Mouse (Mus musculus) CH12.LX (cell line): ENCODE data around the gene Rhbdl1. TPM values are rescaled to one million over a fixed set of nuclear protein-coding genes. Genes with fewer than 3 reads are reported as not detected.

ENCODE experiments used
- DNase-seq: peaks from one replicate; pipeline ENCODE4 v3.0.0-alpha.2; 2013; ENCODE audit errors: extremely low read depth
- H3K27ac ChIP-seq: 2 replicates; pipeline ENCODE4 v1.5.1; 2012; ENCODE audit warnings: low read depth, mild to moderate bottlenecking, control low read depth, moderate library complexity; ENCODE audit not compliant: insufficient read depth
- H3K27me3 ChIP-seq: replicated peaks from 2 replicates; pipeline ENCODE3; 2012; ENCODE audit warnings: inconsistent platforms
- H3K36me3 ChIP-seq, 2 experiments: replicated peaks in 1 of 2; 2 replicates each; pipeline versions ENCODE3 to v1.6.1; 2012; ENCODE audit warnings: inconsistent platforms in 1 of 2, low read length in 1 of 2, mild to moderate bottlenecking in 1 of 2, mixed read lengths in 1 of 2, moderate library complexity in 1 of 2; ENCODE audit not compliant: control insufficient read depth in 1 of 2, insufficient read depth in 1 of 2
- H3K4me1 ChIP-seq, 2 experiments: 2 replicates each; pipeline ENCODE4 v1.6.1; 2012; ENCODE audit warnings: inconsistent platforms in 1 of 2, moderate library complexity in 1 of 2; ENCODE audit not compliant: insufficient read depth in 2 of 2, control insufficient read depth in 1 of 2
- H3K4me2 ChIP-seq: 2 replicates; pipeline ENCODE4 v1.6.1; 2012; ENCODE audit warnings: low read depth, mild to moderate bottlenecking, control low read depth; ENCODE audit not compliant: poor library complexity, insufficient read depth, severe bottlenecking
- H3K4me3 ChIP-seq, 3 experiments: fragments of 150-350 bp in 1 of 3; sonication (generic) in 1 of 3; replicated peaks in 1 of 3; 2 replicates each; pipeline versions ENCODE3 to v1.5.1; 2011 to 2012; ENCODE audit warnings: low read depth in 2 of 3, low read length in 2 of 3, mild to moderate bottlenecking in 2 of 3, moderate library complexity in 2 of 3, control low read depth in 1 of 3, improper control_type of control experiment in 1 of 3, inconsistent platforms in 1 of 3, mixed read lengths in 1 of 3; ENCODE audit not compliant: poor library complexity in 1 of 3
- H3K79me2 ChIP-seq: replicated peaks from 2 replicates; pipeline ENCODE4 v1.6.1; 2012; ENCODE audit warnings: mild to moderate bottlenecking, moderate library complexity; ENCODE audit not compliant: control insufficient read depth, poor library complexity, insufficient read depth, severe bottlenecking; ENCODE audit errors: extremely low read depth
- H3K9ac ChIP-seq: 2 replicates; pipeline ENCODE4 v1.6.1; 2012; ENCODE audit warnings: low read depth, mild to moderate bottlenecking, control low read depth, moderate library complexity; ENCODE audit not compliant: insufficient read depth
- H3K9me3 ChIP-seq: replicated peaks from 2 replicates; pipeline ENCODE3; 2012; ENCODE audit warnings: low read length, inconsistent platforms, mixed read lengths
- BHLHE40 ChIP-seq: IDR thresholded peaks from 2 replicates; pipeline ENCODE4 v1.6.1; 2011; ENCODE audit warnings: mild to moderate bottlenecking, low read depth, low read length, improper control_type of control experiment
- CHD2 ChIP-seq: IDR thresholded peaks from 2 replicates; pipeline ENCODE4 v1.6.1; 2011; ENCODE audit warnings: low read length, improper control_type of control experiment
- CTCF ChIP-seq, 2 experiments: IDR thresholded peaks in 1 of 2; conservative IDR thresholded peaks in 1 of 2; 2 replicates each; pipeline ENCODE4 v1.5.1; 2011 to 2012; ENCODE audit warnings: low read depth in 2 of 2, low read length in 2 of 2, improper control_type of control experiment in 1 of 2, inconsistent platforms in 1 of 2, mild to moderate bottlenecking in 1 of 2, moderate library complexity in 1 of 2
- GABPA ChIP-seq: IDR thresholded peaks from 2 replicates; pipeline ENCODE4 v1.6.1; 2012; ENCODE audit warnings: low read depth, low read length, improper control_type of control experiment, inconsistent platforms; ENCODE audit not compliant: insufficient replicate concordance
- JUN ChIP-seq: IDR thresholded peaks from 2 replicates; pipeline ENCODE4 v1.6.1; 2011; ENCODE audit warnings: low read depth, mild to moderate bottlenecking, low read length, improper control_type of control experiment, moderate library complexity; ENCODE audit not compliant: insufficient read depth
- JUND ChIP-seq: conservative IDR thresholded peaks from 2 replicates; pipeline ENCODE4 v1.6.1; 2011; ENCODE audit warnings: low read depth, low read length, improper control_type of control experiment
- MAFK ChIP-seq: IDR thresholded peaks from 2 replicates; pipeline ENCODE4 v1.6.1; 2011; ENCODE audit warnings: low read length, improper control_type of control experiment; ENCODE audit not compliant: insufficient replicate concordance
- MAZ ChIP-seq: IDR thresholded peaks from 2 replicates; pipeline ENCODE4 v1.6.1; 2012; ENCODE audit warnings: low read depth, mild to moderate bottlenecking, inconsistent platforms, low read length, improper control_type of control experiment, moderate library complexity
- MXI1 ChIP-seq: IDR thresholded peaks from 2 replicates; pipeline ENCODE4 v1.6.1; 2011; ENCODE audit warnings: mild to moderate bottlenecking, low read depth, low read length, improper control_type of control experiment
- MYC ChIP-seq: IDR thresholded peaks from 2 replicates; pipeline ENCODE4 v1.6.1; 2011; ENCODE audit warnings: low read depth, mild to moderate bottlenecking, improper control_type of control experiment, low read length
- NELFE ChIP-seq: IDR thresholded peaks from 2 replicates; pipeline ENCODE4 v1.6.1; 2011; ENCODE audit warnings: low read depth, low read length, improper control_type of control experiment
- PAX5 ChIP-seq: IDR thresholded peaks from 2 replicates; pipeline ENCODE4 v1.6.1; 2012; ENCODE audit warnings: low read length, inconsistent platforms, mixed read lengths
- POLR2A ChIP-seq: IDR thresholded peaks from 2 replicates; pipeline ENCODE4 v1.6.1; 2011; ENCODE audit warnings: low read depth, mild to moderate bottlenecking, improper control_type of control experiment, low read length
- POLR2AphosphoS2 ChIP-seq: IDR thresholded peaks from 2 replicates; pipeline ENCODE4 v1.6.1; 2011; ENCODE audit warnings: low read depth, low read length, improper control_type of control experiment
- RAD21 ChIP-seq: IDR thresholded peaks from 2 replicates; pipeline ENCODE4 v1.6.1; 2011; ENCODE audit warnings: low read depth, mild to moderate bottlenecking, low read length, improper control_type of control experiment, moderate library complexity
- RCOR1 ChIP-seq: conservative IDR thresholded peaks from 2 replicates; pipeline ENCODE4 v1.6.1; 2012; ENCODE audit warnings: low read depth, mild to moderate bottlenecking, inconsistent platforms, low read length, improper control_type of control experiment
- TBP ChIP-seq: conservative IDR thresholded peaks from 2 replicates; pipeline ENCODE4 v1.6.1; 2011; ENCODE audit warnings: low read depth, low read length, improper control_type of control experiment
- UBTF ChIP-seq: IDR thresholded peaks from 2 replicates; pipeline ENCODE4 v1.6.1; 2012; ENCODE audit warnings: low read depth, mild to moderate bottlenecking, inconsistent platforms, low read length, improper control_type of control experiment, moderate library complexity
- USF1 ChIP-seq: IDR thresholded peaks from 2 replicates; pipeline ENCODE4 v1.6.1; 2014; ENCODE audit warnings: low read depth, mild to moderate bottlenecking, inconsistent platforms, low read length, improper control_type of control experiment
- ZC3H11A ChIP-seq: IDR thresholded peaks from 2 replicates; pipeline ENCODE4 v1.6.1; 2012; ENCODE audit warnings: low read depth, mild to moderate bottlenecking, inconsistent platforms, low read length, improper control_type of control experiment
- ZKSCAN1 ChIP-seq: IDR thresholded peaks from 2 replicates; pipeline ENCODE4 v1.6.1; 2012; ENCODE audit warnings: low read depth, inconsistent platforms, low read length, improper control_type of control experiment, borderline replicate concordance
- ZMIZ1 ChIP-seq: IDR thresholded peaks from 2 replicates; pipeline ENCODE4 v1.6.1; 2012; ENCODE audit warnings: low read depth, mild to moderate bottlenecking, inconsistent platforms, low read length, improper control_type of control experiment
- dilution Hi-C: fragments of 300-500 bp; cut with MboI; formaldehyde crosslinking; loops from 2 replicates; pipeline ENCODE4 v1.14.3; 2020; ENCODE audit warnings: low sequenced_read_pairs; ENCODE audit not compliant: extremely low pct_unique_long_range_greater_than_20kb, extremely low pct_ligation_motif_present
- in situ Hi-C: fragments of 300-500 bp; cut with MboI; formaldehyde crosslinking; loops from 3 replicates; pipeline ENCODE4 v1.14.3; 2019; ENCODE audit warnings: low sequenced_read_pairs, low pct_ligation_motif_present, low pct_unique_long_range_greater_than_20kb, mixed read lengths
- polyA plus RNA-seq: library from polyadenylated mRNA; unstranded; fragments of >175 nt; gene quantifications from 2 replicates; pipeline ENCODE4 v1.2.1, GENCODE M21; 2012; ENCODE audit warnings: low read depth; ENCODE audit not compliant: insufficient read length
- total RNA-seq, 2 experiments: library from RNA; depleted of rRNA; stranded (reverse); fragments of 300-350 nt in 1 of 2; fragments of >200 nt in 1 of 2; gene quantifications; 2 replicates each; pipeline ENCODE4 v1.2.3; 2012 to 2014

Rhbdl1 gene
- total and polyA plus RNA-seq, 3 experiments = 1.9 to 2.8 TPM; not detected in 1

GRCm38 (mm10) chr17:25830200-25830753 is 6.8 kb downstream of the Rhbdl1 start:
- in situ Hi-C loops = no loop called here
- H3K4me3 ChIP-seq = no peak overlapping the region
- H3K9ac ChIP-seq = no peak overlapping the region

GRCm38 (mm10) chr17:25829558-25830017 is 7.5 kb downstream of the Rhbdl1 start:
- peaks cover 24 to 61% of the 10 kb centered on the region in 2 experiments for H3K4me1 ChIP-seq
- TF ChIP-seq GABPA (no peak), POLR2AphosphoS2 (0 out of 2 replicates have a peak, but pooled peaks have one; percentile 4), JUND (no peak)
- TF ChIP-seq, all 38 proteins: peak for 1

More at GRCm38 (mm10) chr17:25830200-25830753, 6.8 kb downstream of the Rhbdl1 start:
- Histone ChIP-seq H3K27me3 (no peaks in the 10 kb centered on the region), H3K36me3 (peaks cover 56 to 77% of the 10 kb centered on the region in 2 experiments), H3K9me3 (no peaks in the 10 kb centered on the region), H3K27ac (no peak overlapping the region), H3K4me2 (no peak overlapping the region), H3K79me2 (peaks cover 14% of the 10 kb centered on the region), H3K4me1 (peaks cover 27 to 61% of the 10 kb centered on the region in 2 experiments)
- dilution Hi-C loops = no loop called here
- no peak for TF ChIP-seq CTCF (conservative IDR thresholded peaks at IDR 0.05 in 1 of 2, IDR thresholded peaks at IDR 0.05 in 1 of 2; ENCODE audit: low read depth in 2 of 2, low read length in 2 of 2)
- no peak for TF ChIP-seq MAFK
- no peak for TF ChIP-seq GABPA
- no peak for TF ChIP-seq JUN
- TF ChIP-seq ZC3H11A = no peak
- no peak for TF ChIP-seq UBTF
- TF ChIP-seq BHLHE40 = no peak
- no peak for DNase-seq

DNA sequence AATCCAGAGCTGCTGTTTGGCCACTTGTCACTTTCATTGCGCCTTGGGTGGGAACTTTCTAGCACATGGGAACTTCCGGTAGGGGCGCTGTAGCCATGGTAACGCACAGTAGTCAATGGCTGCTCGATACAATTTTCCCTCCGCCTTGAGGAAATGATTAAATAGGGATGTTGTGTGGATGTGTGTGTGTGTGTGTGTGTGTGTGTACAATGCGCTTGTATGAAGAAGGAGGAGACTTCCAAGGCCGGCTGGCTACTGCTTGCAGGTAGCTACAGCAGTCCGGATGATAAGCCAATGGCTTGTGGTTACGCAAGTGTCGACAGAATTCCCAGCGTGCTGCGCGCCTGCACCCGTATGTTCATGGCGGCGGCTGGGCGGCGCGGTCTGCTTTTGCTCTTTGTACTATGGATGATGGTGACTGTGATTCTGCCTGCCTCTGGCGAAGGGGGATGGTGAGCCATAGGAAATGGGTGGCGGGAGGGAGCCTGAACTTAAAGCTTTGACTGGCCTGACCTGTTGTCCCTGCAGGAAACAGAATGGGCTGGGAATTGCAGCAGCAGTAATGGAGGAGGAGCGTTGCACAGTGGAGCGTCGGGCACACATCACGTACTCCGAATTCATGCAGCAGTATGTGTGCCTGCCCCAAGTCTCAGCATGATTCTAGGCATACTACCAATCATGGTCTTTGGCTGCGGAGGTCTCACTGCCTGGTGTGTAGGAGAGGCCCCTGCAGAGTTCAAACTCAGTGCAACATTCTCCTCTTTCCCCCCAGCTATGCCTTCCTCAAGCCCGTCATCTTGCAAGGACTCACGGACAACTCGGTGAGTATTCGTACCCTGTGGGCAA is 8.2 kb downstream of the Rhbdl1 start, which contains the start of gene Jmjd8:
Gene Jmjd8 (plus strand): TSS at position 156 of the 846 bp plus-strand sequence.
- peaks cover 14% of the 10 kb centered on the region for H3K79me2 ChIP-seq
- in situ Hi-C loops = no loop called here
- H3K27me3 ChIP-seq = no peaks in the 10 kb centered on the region
- H3K9ac ChIP-seq = no peak within 1 kb of the TSS
- H3K36me3 ChIP-seq = peaks cover 49 to 70% of the 10 kb centered on the region in 2 experiments
- peaks cover 26 to 61% of the 10 kb centered on the region in 2 experiments for H3K4me1 ChIP-seq
- dilution Hi-C loops = no loop called here
- no peaks in the 10 kb centered on the region for H3K9me3 ChIP-seq
- H3K4me2 ChIP-seq = peak within 1 kb of the TSS; percentile 30
- peak within 1 kb of the TSS; percentile 43 to 64 (median 49) for H3K4me3 ChIP-seq
- H3K27ac ChIP-seq = peak within 1 kb of the TSS; percentile 1; the same call in 1 of the 2 replicates
- peak; percentile 68 for DNase-seq
- TF ChIP-seq BHLHE40 (no peak), MXI1 (0 out of 2 replicates have a peak, but pooled peaks have one; percentile 51), TBP (no peak), JUN (no peak), CHD2 (no peak), RCOR1 (no peak), NELFE (0 out of 2 replicates have a peak, but pooled peaks have one; percentile 21), POLR2A (peak; percentile 45; the same call in 1 of the 2 replicates), GABPA (no peak), USF1 (no peak), ZKSCAN1 (no peak), PAX5 (no peak), JUND (no peak), ZMIZ1 (no peak; the same call in 1 of the 2 replicates), MYC (peak; percentile 42; the same call in 1 of the 2 replicates), MAZ (no peak), RAD21 (no peak)

More at GRCm38 (mm10) chr17:25829558-25830017, 7.5 kb downstream of the Rhbdl1 start:
- Histone ChIP-seq H3K4me2 (peak overlapping the region; percentile 30), H3K27ac (no peak overlapping the region), H3K9me3 (no peaks in the 10 kb centered on the region), H3K4me3 (peak overlapping the region; percentile 43 to 64 (median 49)), H3K79me2 (peaks cover 14% of the 10 kb centered on the region), H3K9ac (no peak overlapping the region), H3K36me3 (peaks cover 49 to 73% of the 10 kb centered on the region in 2 experiments), H3K27me3 (no peaks in the 10 kb centered on the region)
- no peak for DNase-seq
- dilution Hi-C loops = no loop called here
- in situ Hi-C loops = no loop called here
